Mouse (Mus musculus) brain, embryonic 18.5 days (tissue): ENCODE data around the gene Acer3.

Experiments used
- DNase-seq: peaks from one replicate; pipeline ENCODE4 v3.0.0-alpha.2; 2012; ENCODE audit warnings: low read depth, low spot score

Gene Acer3

DNA sequence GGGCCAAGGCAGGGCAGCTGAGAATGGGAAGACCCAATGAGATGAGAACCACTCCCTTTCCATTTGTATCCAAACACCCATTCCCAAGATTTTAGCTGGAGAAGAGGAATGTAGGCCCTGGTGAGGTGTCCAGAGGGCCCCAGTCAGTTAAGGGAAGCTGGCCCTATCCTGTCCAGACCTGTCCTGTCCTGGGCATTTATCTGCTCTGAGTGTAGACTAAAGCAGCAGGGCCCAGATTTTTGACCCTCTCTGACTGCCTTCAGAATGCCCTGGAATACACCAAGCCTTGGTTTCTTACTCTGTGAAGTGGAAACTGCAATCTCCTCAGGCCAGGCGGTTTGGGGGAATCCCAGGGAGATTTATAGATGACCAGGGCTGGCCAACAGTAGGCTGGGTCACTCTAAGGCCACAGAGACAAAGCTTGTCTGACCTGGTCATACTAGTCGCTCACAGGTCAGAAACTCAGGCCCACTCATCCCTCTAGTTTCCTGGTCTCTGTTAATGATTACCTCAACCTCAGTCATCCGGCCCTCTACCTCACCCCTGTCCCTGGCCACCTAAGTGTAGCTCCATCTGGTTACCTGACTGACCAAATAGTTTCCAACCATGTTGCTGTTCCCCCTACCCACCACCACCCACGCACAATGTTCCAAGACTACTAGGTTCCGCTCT, 142.3 kb downstream of the Acer3 start:
- no peak for DNase-seq

DNA sequence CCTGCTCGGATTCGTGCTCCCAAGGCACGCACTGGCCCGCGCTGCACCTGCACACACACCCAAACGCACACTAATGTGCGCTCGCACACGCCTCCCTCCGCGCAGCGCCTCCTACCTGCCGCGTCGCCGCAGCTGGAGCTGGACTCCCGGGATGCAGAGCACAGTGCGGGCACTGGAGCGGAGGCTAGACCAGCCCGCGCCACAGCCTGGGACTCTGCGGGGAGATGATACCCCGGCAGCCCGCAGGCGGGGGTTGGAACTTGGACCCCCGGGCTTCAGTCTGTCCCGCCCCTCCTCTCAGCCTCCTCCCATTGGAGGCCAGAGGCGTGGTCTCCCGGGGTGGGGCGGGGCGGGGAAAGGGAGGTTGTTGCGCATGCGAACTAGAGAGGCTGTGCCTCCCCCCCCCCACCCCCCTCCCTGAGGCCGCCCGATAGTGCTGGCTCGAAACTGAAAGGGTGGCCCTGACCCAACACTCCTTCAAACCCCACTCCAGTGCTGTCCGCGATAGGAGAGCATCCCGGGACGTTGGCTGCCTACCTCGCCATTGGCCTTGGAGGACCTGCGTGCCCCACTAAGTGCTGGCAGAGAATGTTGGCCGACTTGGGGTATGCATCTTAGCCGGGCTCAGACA, 143.0 kb downstream of the Acer3 start, which contains the start of gene Capn5:
Gene Capn5, minus strand, starts transcription at position 346 of the 631 bp plus-strand sequence.
- peak; percentile 69 for DNase-seq

GRCm38 (mm10) chr7:98177566-98177928, 143.5 kb downstream of the Acer3 start:
- DNase-seq, result no peak

GRCm38 (mm10) chr7:98177071-98177485, 143.9 kb downstream of the Acer3 start:
- no peak for DNase-seq

GRCm38 (mm10) chr7:98176322-98177070, 144.5 kb downstream of the Acer3 start:
- DNase-seq, result no peak

DNA sequence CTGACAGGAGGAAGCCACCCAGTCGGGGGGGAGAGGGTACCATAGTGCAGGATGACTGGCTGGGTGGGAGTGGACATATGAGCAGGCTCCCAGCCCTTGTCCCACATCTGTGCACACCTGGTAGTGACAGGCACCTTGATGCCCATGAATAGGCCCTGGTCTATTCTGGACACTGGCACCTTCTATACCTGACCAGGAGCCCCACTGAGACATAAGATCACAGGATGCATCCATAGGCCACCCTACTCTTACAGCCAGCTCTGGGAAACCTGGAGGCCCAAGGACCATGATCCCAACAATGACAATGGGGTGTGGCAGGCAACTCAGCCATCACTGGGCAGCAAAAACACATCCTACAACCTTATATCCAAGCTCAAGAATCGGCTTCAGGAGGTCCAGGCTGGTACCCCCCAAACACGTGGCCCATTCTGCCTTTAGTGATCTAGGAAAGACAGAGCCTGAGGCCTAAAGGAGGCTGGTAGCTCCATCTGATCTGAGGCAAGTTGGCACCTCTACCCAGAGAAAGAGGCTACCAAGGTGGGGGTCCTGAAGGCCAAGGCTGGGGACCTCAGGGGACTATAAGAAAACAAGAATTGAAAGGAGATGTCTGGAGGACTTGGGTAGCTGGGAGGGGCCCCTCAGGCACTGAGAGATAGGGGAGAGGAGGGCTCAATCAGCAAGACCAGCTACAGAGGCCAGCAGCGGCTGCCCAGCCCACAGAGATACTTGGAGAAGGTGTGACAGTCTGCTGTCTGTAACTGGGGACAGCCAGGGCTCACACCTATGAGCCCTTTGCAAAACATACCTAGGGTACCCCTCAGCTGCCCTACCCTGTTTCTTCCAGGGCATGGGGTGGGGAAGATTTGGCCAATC, 145.9 kb downstream of the Acer3 start:
- no peak for DNase-seq

GRCm38 (mm10) chr7:98173408-98173807, 147.6 kb downstream of the Acer3 start:
- DNase-seq, result no peak

DNA sequence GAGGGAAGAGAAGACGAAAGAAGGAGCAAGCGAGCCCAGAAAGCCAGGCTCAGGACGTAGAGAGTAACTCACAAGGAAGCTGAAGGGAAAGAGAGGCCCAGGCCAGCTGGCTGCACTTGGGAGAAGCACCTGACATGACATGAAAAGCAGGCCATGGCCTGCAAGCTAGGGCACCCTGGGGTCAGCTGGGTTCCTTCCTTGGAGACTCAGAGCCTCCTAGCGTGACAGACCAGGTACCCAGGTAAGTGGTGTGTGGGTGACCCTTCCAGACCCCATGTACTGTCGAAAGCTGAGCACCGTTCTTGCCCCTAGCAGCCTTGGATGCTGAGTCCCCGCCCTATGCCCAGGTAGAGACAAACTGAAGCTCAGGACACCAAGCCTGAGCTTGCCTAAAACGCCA, 148.3 kb downstream of the Acer3 start:
- DNase-seq, result no peak

DNA sequence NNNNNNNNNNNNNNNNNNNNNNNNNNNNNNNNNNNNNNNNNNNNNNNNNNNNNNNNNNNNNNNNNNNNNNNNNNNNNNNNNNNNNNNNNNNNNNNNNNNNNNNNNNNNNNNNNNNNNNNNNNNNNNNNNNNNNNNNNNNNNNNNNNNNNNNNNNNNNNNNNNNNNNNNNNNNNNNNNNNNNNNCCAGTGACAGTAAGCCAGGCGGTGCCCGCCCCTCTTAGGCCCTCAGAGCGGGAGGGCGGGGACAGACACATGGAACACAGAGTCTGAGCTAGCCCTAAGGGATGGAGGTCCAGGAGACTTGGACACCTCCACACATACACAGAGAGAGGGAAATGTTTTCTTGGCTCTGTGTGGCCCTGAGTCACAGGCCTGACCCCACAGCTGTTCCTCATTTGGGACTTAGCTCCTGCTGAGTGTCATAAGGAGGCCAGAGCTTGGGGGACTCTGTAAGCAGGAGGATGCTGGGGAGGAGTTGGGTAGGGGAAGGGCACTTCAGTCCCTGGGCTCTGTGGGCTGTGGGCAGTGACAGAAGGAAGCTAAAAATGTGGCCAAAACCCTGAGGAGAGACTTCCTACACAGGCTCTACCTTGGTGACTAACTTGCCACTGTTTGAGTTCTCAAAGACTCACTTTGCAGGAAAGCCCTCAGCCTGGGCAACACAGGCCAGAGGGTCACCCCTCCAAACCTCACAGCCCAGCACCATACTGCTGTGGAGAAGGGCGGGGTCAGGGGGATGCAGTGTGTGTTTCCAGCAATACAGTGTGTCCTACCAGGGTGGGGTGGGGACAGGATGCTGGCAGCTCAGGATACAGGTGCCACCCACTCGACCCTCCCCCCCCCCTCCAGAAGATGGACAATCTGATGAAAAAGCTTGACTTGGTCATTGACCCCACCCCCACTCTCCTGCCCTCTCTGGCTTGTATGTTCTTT, 149.6 kb downstream of the Acer3 start:
- DNase-seq, result no peak

DNA sequence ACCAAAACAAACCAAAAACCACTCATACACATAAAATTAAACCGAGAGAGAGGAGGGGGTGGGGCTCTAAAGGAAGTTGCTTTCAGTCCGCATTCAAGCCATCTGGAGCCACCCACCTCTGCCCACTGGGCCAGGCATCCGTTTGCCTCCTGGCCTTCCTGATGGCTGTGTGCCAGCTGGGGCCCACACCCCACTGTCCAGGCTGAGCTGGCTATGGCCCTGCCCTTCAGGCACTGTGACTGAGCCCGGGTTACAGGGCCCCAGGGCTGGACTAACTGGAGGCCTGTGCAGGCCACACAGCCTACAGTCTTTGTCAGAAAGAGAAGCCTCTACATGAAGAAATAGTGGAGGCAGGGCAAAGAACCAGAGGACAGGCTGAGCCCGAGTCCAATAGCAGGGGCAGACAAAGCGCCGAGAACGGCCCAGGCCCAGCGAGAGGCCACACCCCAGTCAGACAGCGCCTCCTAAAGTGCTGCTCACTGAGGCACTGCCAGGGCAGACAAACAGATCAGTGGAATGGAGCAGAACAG, 155.9 kb downstream of the Acer3 start:
- no peak for DNase-seq

DNA sequence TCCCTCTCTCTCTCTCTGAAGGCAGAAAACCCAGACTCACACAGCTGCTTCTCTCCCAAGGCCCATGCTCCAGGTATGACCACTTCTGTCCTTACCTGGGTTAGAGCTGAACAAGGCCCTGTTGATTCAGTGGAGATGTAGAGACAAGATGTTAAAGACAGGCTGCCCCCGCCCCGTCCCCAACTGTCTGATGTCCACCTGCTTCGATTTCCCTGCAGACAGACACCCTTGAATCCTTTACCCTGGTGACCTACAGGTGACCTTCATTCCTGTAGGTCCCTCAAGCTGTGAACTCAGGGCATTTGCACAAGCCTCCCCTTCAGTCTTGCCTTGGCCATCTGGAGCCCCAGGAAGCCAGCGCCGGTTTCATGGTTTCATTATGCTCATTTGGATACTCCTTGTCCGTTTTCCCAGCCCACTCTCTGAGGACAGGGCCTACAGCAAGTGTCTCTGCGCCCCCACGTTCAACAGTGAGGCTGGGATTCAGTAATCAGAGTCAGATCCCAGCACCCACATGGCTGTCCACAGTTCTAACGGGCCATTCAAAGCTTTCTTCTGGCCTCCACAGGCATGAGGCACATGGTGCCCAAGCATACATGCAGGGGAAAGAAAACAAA, 156.5 kb downstream of the Acer3 start:
- DNase-seq, result no peak

DNA sequence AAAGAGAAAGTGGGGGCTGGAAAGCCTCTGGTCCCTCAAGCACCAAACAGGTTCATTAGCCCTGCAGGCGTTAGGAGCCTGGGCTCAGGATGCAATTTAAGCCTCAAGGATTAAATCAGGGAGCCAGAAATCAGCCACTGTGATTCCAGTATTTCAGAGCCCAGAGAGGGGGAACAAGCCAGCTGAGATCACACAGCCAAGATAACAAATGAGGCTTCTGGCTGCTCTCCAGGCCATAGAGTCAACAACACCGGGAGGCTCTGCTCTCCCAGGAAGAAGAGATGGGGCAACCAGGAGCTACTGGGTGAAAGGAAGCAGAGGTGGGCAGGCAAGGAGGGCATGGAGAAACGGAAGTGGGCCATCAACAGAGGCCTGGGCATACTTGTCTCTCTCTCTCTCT, 157.3 kb downstream of the Acer3 start:
- no peak for DNase-seq

DNA sequence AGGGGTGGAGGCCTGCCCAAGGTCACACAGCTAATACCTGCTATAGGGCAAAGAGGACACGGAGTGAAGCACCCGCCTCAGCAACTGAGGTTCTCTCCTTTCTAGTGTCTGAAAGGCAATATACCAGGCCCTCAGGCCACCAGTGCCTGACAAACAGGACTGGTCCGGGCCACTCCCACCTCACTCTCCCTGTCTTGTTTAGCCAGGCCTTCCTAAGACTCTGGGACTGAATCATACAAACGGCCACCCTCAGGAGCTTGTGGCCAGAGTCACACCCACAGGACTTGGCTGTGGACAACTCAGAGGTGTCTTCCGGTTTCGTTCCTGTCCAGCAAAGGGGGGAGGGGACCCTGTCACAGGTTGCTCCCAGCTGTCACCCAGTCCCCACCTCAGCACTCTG, 158.8 kb downstream of the Acer3 start:
- no peak for DNase-seq

- no peak for DNase-seq
These were observed 160.8 kb downstream of the Acer3 start for GRCm38 (mm10) chr7:98160041-98160740.

DNA sequence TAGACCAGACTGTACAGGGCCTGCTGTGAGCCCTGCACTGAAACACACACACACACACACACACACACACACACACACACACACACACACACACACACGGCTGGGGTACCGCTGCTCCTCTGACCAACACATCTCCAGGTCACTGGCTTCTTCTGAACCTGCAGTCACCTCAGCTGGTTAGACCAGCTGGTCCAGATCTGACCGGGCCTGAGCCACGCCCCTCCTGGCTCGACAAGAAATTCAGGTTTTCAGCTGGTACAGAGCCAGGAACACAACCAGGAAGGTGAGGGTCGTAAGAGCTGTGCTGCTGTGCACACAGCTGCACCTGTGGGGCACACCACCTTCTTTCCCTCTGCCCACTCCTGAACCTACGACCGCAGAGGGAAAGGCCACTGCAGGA, 162.5 kb downstream of the Acer3 start:
- DNase-seq, result no peak

GRCm38 (mm10) chr7:98157636-98158332, 163.2 kb downstream of the Acer3 start:
- DNase-seq, result no peak
